Mouse (Mus musculus) gastrocnemius, postnatal 14 days (tissue): ENCODE data around the gene Spats1. TPM values are rescaled to one million over a fixed set of nuclear protein-coding genes. Genes with fewer than 3 reads are reported as not detected.
A peak's percentile ranks its signal among the peaks of the same experiment; 100 is the strongest.

Experiments
- DNase-seq: peaks from one replicate; pipeline ENCODE4 v3.0.0; 2021; ENCODE audit warnings: mixed read lengths
- intact Hi-C: fragments of 180-260 bp; cut with DNase I; formaldehyde crosslinking; loops from one replicate; pipeline ENCODE4 v1.15.1; 2025; ENCODE audit warnings: low total_unique reads
- long read RNA-seq, 2 experiments: library from polyadenylated mRNA; stranded (forward); transcript quantifications; one replicate each; pipeline ENCODE4 v2.0.0; 2021
- total RNA-seq, 2 experiments: library from RNA; stranded (reverse); gene quantifications; 2 replicates each; pipeline ENCODE4 v1.2.3; 2021

The Spats1 gene
- total RNA-seq = under 1 TPM in 1 of 2 experiments, not detected in 1; 0.20 TPM
- long read RNA-seq, experiment 1 = 0 reads
- long read RNA-seq, experiment 2 = 0 reads

GRCm38 (mm10) chr17:45474669-45475465, at the start of gene Spats1:
Gene Spats1 (minus strand): TSS chr17:45475415.
- DNase-seq = peak; percentile 57
- intact Hi-C loops = no loop called here

GRCm38 (mm10) chr17:45524961-45525360, 49.7 kb upstream of the Spats1 start:
- intact Hi-C loops = no loop called here
- no peak for DNase-seq

GRCm38 (mm10) chr17:45523263-45523662, 48.0 kb upstream of the Spats1 start, which contains the start of gene Tcte1:
Gene Tcte1 (plus strand): TSS chr17:45523434.
- intact Hi-C loops = no loop called here
- DNase-seq = no peak

GRCm38 (mm10) chr17:45520136-45520535, 44.9 kb upstream of the Spats1 start:
- no peak for DNase-seq
- intact Hi-C loops = no loop called here

- intact Hi-C loops = loop anchor here (2.0 kb wide), 1 partner anchor 34 kb away; no protein-coding TSS in a partner anchor
- DNase-seq = no peak
These were observed 43.7 kb upstream of the Spats1 start for GRCm38 (mm10) chr17:45518766-45519475.

- intact Hi-C loops = loop anchor here (2.0 kb wide), 1 partner anchor 35 kb away; no protein-coding TSS in a partner anchor
- DNase-seq = no peak
These were observed 42.5 kb upstream of the Spats1 start for GRCm38 (mm10) chr17:45517549-45518215.

GRCm38 (mm10) chr17:45517135-45517534, 41.9 kb upstream of the Spats1 start:
- intact Hi-C loops = no loop called here
- DNase-seq = no peak

- peak; percentile 66 for DNase-seq
- intact Hi-C loops = no loop called here
These were observed 41.3 kb upstream of the Spats1 start for GRCm38 (mm10) chr17:45516488-45516887.

- intact Hi-C loops = no loop called here
- DNase-seq = no peak
These were observed 40.6 kb upstream of the Spats1 start for GRCm38 (mm10) chr17:45515806-45516205.

- no peak for DNase-seq
- intact Hi-C loops = no loop called here
These were observed 40.0 kb upstream of the Spats1 start for GRCm38 (mm10) chr17:45515204-45515726.

GRCm38 (mm10) chr17:45511757-45512156, 36.5 kb upstream of the Spats1 start:
- intact Hi-C loops = no loop called here
- no peak for DNase-seq

GRCm38 (mm10) chr17:45510871-45511270, 35.7 kb upstream of the Spats1 start:
- DNase-seq = no peak
- intact Hi-C loops = no loop called here

GRCm38 (mm10) chr17:45506700-45507189, 31.5 kb upstream of the Spats1 start, which contains the start of gene Aars2:
Gene Aars2 (plus strand): TSS chr17:45506841.
- DNase-seq = peak; percentile 94
- intact Hi-C loops = no loop called here

GRCm38 (mm10) chr17:45505941-45506465, 30.8 kb upstream of the Spats1 start:
- no peak for DNase-seq
- intact Hi-C loops = no loop called here

GRCm38 (mm10) chr17:45503301-45503973, 28.2 kb upstream of the Spats1 start:
- intact Hi-C loops = no loop called here

GRCm38 (mm10) chr17:45502324-45502723, 27.1 kb upstream of the Spats1 start:
- DNase-seq = no peak
- intact Hi-C loops = no loop called here

More at GRCm38 (mm10) chr17:45503301-45503973, 28.2 kb upstream of the Spats1 start:
- DNase-seq = no peak

- DNase-seq = no peak
- intact Hi-C loops = no loop called here
These were observed 25.8 kb upstream of the Spats1 start for GRCm38 (mm10) chr17:45500981-45501380.

GRCm38 (mm10) chr17:45499516-45499915, 24.3 kb upstream of the Spats1 start:
- DNase-seq = no peak
- intact Hi-C loops = no loop called here

GRCm38 (mm10) chr17:45498397-45498796, 23.2 kb upstream of the Spats1 start:
- intact Hi-C loops = no loop called here
- DNase-seq = no peak
